Mouse (Mus musculus) inflammation-experienced regulatory T-cells, adult 6 months (primary cell): ENCODE measurements around the gene Nipbl. TPM values are rescaled to one million over a fixed set of nuclear protein-coding genes. Genes with fewer than 3 reads are reported as not detected.
"Not testable (repeated sequence)": the region's sequence is repeated elsewhere in the genome, so short reads cannot be mapped to it uniquely, and the experiment has no call there.

Experiments
- ATAC-seq: one replicate; pipeline ENCODE4 v1.8.0; 2017
- polyA plus RNA-seq, 3 experiments: library from polyadenylated mRNA; unstranded; fragments of 100-300 nt; shearing (Covaris generic); gene quantifications; one replicate each; pipeline ENCODE4 v1.2.1; 2017

Nipbl gene
- polyA plus RNA-seq, 3 experiments from 2014 or later: 35.3 to 52.3 (median 50.3) TPM

GRCm38 (mm10) chr15:8291251-8291650, 153.0 kb downstream of the Nipbl start:
- ATAC-seq: no peak

GRCm38 (mm10) chr15:8282155-8282554, 162.1 kb downstream of the Nipbl start:
- no peak for ATAC-seq

- ATAC-seq: no peak
Measured at GRCm38 (mm10) chr15:8281701-8282100, 162.6 kb downstream of the Nipbl start.

GRCm38 (mm10) chr15:8279929-8280610, 164.2 kb downstream of the Nipbl start:
- ATAC-seq: no peak

GRCm38 (mm10) chr15:8279320-8279779, 164.9 kb downstream of the Nipbl start:
- peak; percentile 74 for ATAC-seq

GRCm38 (mm10) chr15:8277916-8278315, 166.3 kb downstream of the Nipbl start:
- ATAC-seq: not testable (repeated sequence)

- ATAC-seq: no peak
Measured at GRCm38 (mm10) chr15:8271952-8272351, 172.3 kb downstream of the Nipbl start.

GRCm38 (mm10) chr15:8268231-8268630, 176.0 kb downstream of the Nipbl start:
- no peak for ATAC-seq

GRCm38 (mm10) chr15:8267211-8267610, 177.1 kb downstream of the Nipbl start:
- no peak for ATAC-seq

GRCm38 (mm10) chr15:8265946-8266345, 178.3 kb downstream of the Nipbl start:
- no peak for ATAC-seq

Other genes starting within 250 kb of the Nipbl start
- gene Gm2310, start 75.5 kb upstream of the Nipbl start, polyA plus RNA-seq: under 1 TPM in 2 of 3 experiments, not detected in 1; 0.40 to 0.73 TPM